In genomic region chr8:71567587-71567986, GRCm38 (mm10) we compare ENCODE assay signal across 22 mouse cellular contexts. TPM values are rescaled to one million over a fixed set of nuclear protein-coding genes. Genes with fewer than 3 reads are reported as not detected.
DNase-seq lines count a peak whose midpoint lies in the region; ATAC-seq and TF ChIP-seq lines count a peak whose summit lies in the region.
"Had no signal": no experiment of that assay in that cellular context is flagged by ENCODE, and none has a peak within 500 bp of the region (broad histone marks: within the 10 kb centered on the region; RNA-seq: fewer than 3 reads in every experiment).

No protein-coding gene starts in this region.

- peaks cover 42% of the 10 kb centered on the region for H3K4me1 ChIP-seq in forebrain, embryonic 13.5 days
- H3K4me1 ChIP-seq in forebrain, embryonic 15.5 days: peaks cover 34% of the 10 kb centered on the region
- H3K4me1 ChIP-seq in kidney, adult 2 months (ENCODE audit: control insufficient read depth, insufficient read depth, low read length): peaks cover 20% of the 10 kb centered on the region; the same call in 1 of the 2 replicates
- H3K4me1 ChIP-seq in limb, embryonic 15.5 days: peaks cover 38% of the 10 kb centered on the region
- peaks cover 34% of the 10 kb centered on the region for H3K4me1 ChIP-seq in limb, embryonic 10.5 days

- H3K9me3 ChIP-seq in forebrain, embryonic 13.5 days (replicated peaks): no peaks in the 10 kb centered on the region
- no peaks in the 10 kb centered on the region for H3K9me3 ChIP-seq in forebrain, embryonic 15.5 days
- H3K9me3 ChIP-seq in limb, embryonic 15.5 days: no peaks in the 10 kb centered on the region
- H3K9me3 ChIP-seq in limb, embryonic 10.5 days (replicated peaks): peaks cover 4% of the 10 kb centered on the region
- H3K9me3 ChIP-seq: embryonic facial prominence, embryonic 12.5 days; intestine, embryonic 15.5 days; liver, embryonic 15.5 days; neural tube, embryonic 15.5 days had no signal

- TF ChIP-seq CTCF in kidney, adult 2 months (conservative IDR thresholded peaks at IDR 0.05; ENCODE audit: insufficient read depth, insufficient read length, low read depth, low read length): no peak

- H3K36me3 ChIP-seq in forebrain, embryonic 13.5 days (ENCODE audit: poor library complexity, severe bottlenecking): no peaks in the 10 kb centered on the region
- H3K36me3 ChIP-seq in forebrain, embryonic 15.5 days: no peaks in the 10 kb centered on the region
- H3K36me3 ChIP-seq in kidney, adult 2 months (ENCODE audit: control insufficient read depth, insufficient read depth, low read length): no peaks in the 10 kb centered on the region
- no peaks in the 10 kb centered on the region for H3K36me3 ChIP-seq in limb, embryonic 15.5 days
- H3K36me3 ChIP-seq in limb, embryonic 10.5 days: no peaks in the 10 kb centered on the region
- H3K36me3 ChIP-seq: embryonic facial prominence, embryonic 12.5 days; forebrain, embryonic 12.5 days; heart, embryonic 13.5 days; hindbrain, embryonic 13.5 days; intestine, embryonic 15.5 days; liver, embryonic 15.5 days; neural tube, embryonic 15.5 days had no signal

- 0 out of 2 replicates have a peak overlapping the region, but pooled peaks have one; percentile 67 for H3K27ac ChIP-seq in forebrain, embryonic 13.5 days
- no peak overlapping the region for H3K27ac ChIP-seq in forebrain, embryonic 15.5 days (replicated peaks)
- H3K27ac ChIP-seq in kidney, adult 2 months (ENCODE audit: insufficient read depth, low read depth, low read length): peak overlapping the region; percentile 84
- H3K27ac ChIP-seq in limb, embryonic 15.5 days: 0 out of 2 replicates have a peak overlapping the region, but pooled peaks have one; percentile 3
- no peak overlapping the region for H3K27ac ChIP-seq in limb, embryonic 10.5 days
- H3K27ac ChIP-seq: embryonic facial prominence, embryonic 12.5 days; forebrain, embryonic 12.5 days; heart, embryonic 13.5 days; intestine, embryonic 15.5 days; liver, embryonic 15.5 days had no signal

- no peak overlapping the region for H3K4me3 ChIP-seq in forebrain, embryonic 13.5 days
- H3K4me3 ChIP-seq in forebrain, embryonic 15.5 days: no peak overlapping the region
- H3K4me3 ChIP-seq in kidney, adult 2 months (ENCODE audit: insufficient read depth, low read depth, low read length): no peak overlapping the region
- H3K4me3 ChIP-seq in limb, embryonic 15.5 days: no peak overlapping the region
- no peak overlapping the region for H3K4me3 ChIP-seq in limb, embryonic 10.5 days
- H3K4me3 ChIP-seq: embryonic facial prominence, embryonic 12.5 days; forebrain, embryonic 12.5 days; heart, embryonic 13.5 days; hindbrain, embryonic 13.5 days; intestine, embryonic 15.5 days; liver, embryonic 15.5 days; neural tube, embryonic 15.5 days had no signal

- no peak for DNase-seq in kidney, adult 2 months
- no peak for DNase-seq in kidney, postnatal 14 days
- DNase-seq in limb, embryonic 10.5 days (ENCODE audit: low spot score): no peak
- DNase-seq in induced T-regulatory cell, adult 2 months (ENCODE audit: low read depth): peak; percentile 16
- DNase-seq in B cell, adult 2 months: no peak
- DNase-seq: adrenal gland, postnatal 36 days; cerebellum, adult 18-20 months; cerebellum, postnatal 25 days; gastrocnemius, postnatal 10 days; liver had no signal

- no peak for TF ChIP-seq POLR2A in kidney, adult 2 months (IDR thresholded peaks at IDR 0.05; ENCODE audit: low read depth, low read length)

- H3K4me2 ChIP-seq in forebrain, embryonic 13.5 days: no peak overlapping the region
- no peak overlapping the region for H3K4me2 ChIP-seq in forebrain, embryonic 15.5 days (replicated peaks)
- no peak overlapping the region for H3K4me2 ChIP-seq in limb, embryonic 15.5 days
- H3K4me2 ChIP-seq: embryonic facial prominence, embryonic 12.5 days; forebrain, embryonic 12.5 days; heart, embryonic 13.5 days; liver, embryonic 15.5 days; midbrain, embryonic 11.5 days had no signal

- H3K27me3 ChIP-seq in forebrain, embryonic 13.5 days: peaks cover 16% of the 10 kb centered on the region
- H3K27me3 ChIP-seq in forebrain, embryonic 15.5 days: peaks cover 7% of the 10 kb centered on the region
- H3K27me3 ChIP-seq in kidney, adult 2 months (replicated peaks; ENCODE audit: control insufficient read depth, insufficient read depth, low read length): no peaks in the 10 kb centered on the region
- H3K27me3 ChIP-seq in limb, embryonic 15.5 days: peaks cover 41% of the 10 kb centered on the region
- peaks cover 75% of the 10 kb centered on the region for H3K27me3 ChIP-seq in limb, embryonic 10.5 days (ENCODE audit: low read depth, poor library complexity, severe bottlenecking)

- 85% methylated on average over 7 of the region's 7 CpGs for WGBS in forebrain, embryonic 13.5 days
- 77% methylated on average over 7 of the region's 7 CpGs for WGBS in forebrain, embryonic 15.5 days
- WGBS in kidney, adult 2 months: 67% methylated on average over 7 of the region's 7 CpGs
- WGBS in limb, embryonic 15.5 days: 69% methylated on average over 7 of the region's 7 CpGs
- WGBS in limb, embryonic 10.5 days: 72% methylated on average over 7 of the region's 7 CpGs

- no peak overlapping the region for H3K9ac ChIP-seq in forebrain, embryonic 13.5 days
- H3K9ac ChIP-seq in forebrain, embryonic 15.5 days (replicated peaks): no peak overlapping the region
- H3K9ac ChIP-seq in limb, embryonic 15.5 days: no peak overlapping the region
- H3K9ac ChIP-seq: embryonic facial prominence, embryonic 12.5 days; forebrain, embryonic 12.5 days; heart, embryonic 13.5 days; hindbrain, embryonic 13.5 days; intestine, embryonic 15.5 days; liver, embryonic 15.5 days; neural tube, embryonic 15.5 days had no signal

- no peak for ATAC-seq in forebrain, embryonic 13.5 days
- ATAC-seq in forebrain, embryonic 15.5 days (replicated peaks): no peak
- no peak for ATAC-seq in limb, embryonic 15.5 days (ENCODE audit: insufficient number of reproducible peaks, low FRiP score, low TSS enrichment, low read depth)
- ATAC-seq: activated CD4-positive, CD25-positive, alpha-beta regulatory T cell, adult 4 months; intestine, embryonic 15.5 days had no signal

RNA-seq across cellular contexts. Expression of gene Slc27a1, which starts 1.1 kb away (rescaled TPM):
- 59.9 and 61.0 TPM in 2 replicates for polyA plus RNA-seq in forebrain, embryonic 13.5 days (2015; fragmentation: Nextera tagmentation; extraction: Ambion mirVana)
- polyA plus RNA-seq in forebrain, embryonic 15.5 days (2015; fragmentation: Nextera tagmentation; extraction: Ambion mirVana): 68.5 and 71.8 TPM in 2 replicates
- polyA plus RNA-seq in kidney, adult 2 months (2012; rRNA removed): 146 and 182 TPM in 2 replicates
- polyA plus RNA-seq in limb, embryonic 15.5 days (2015; fragmentation: Nextera tagmentation; extraction: Ambion mirVana): 44.5 and 45.3 TPM in 2 replicates
- polyA plus RNA-seq in limb, embryonic 10.5 days (2016; fragmentation: Nextera tagmentation; extraction: Ambion mirVana): 21.3 and 28.8 TPM in 2 replicates

RNA-seq across cellular contexts. Expression of gene Nxnl1, which starts 1.2 kb away (rescaled TPM):
- 0.06 TPM in 1 of 2 replicates, not detected in the other for polyA plus RNA-seq in forebrain, embryonic 13.5 days (2015; fragmentation: Nextera tagmentation; extraction: Ambion mirVana)
- polyA plus RNA-seq in forebrain, embryonic 15.5 days (2015; fragmentation: Nextera tagmentation; extraction: Ambion mirVana): not detected in 2 replicates
- 0.14 and 0.19 TPM in 2 replicates for polyA plus RNA-seq in kidney, adult 2 months (2012; rRNA removed)
- polyA plus RNA-seq in limb, embryonic 15.5 days (2015; fragmentation: Nextera tagmentation; extraction: Ambion mirVana): 0.14 TPM in 1 of 2 replicates, not detected in the other
- not detected in 2 replicates for polyA plus RNA-seq in limb, embryonic 10.5 days (2016; fragmentation: Nextera tagmentation; extraction: Ambion mirVana)
- polyA plus RNA-seq: embryonic facial prominence, embryonic 12.5 days; forebrain, embryonic 12.5 days; heart, embryonic 13.5 days; hindbrain, embryonic 13.5 days; liver, embryonic 15.5 days; midbrain, embryonic 11.5 days; neural tube, embryonic 15.5 days had no signal

RNA-seq across cellular contexts. Expression of gene Tmem221, which starts 8.9 kb away (rescaled TPM):
- not detected in 2 replicates for polyA plus RNA-seq in forebrain, embryonic 13.5 days (2015; fragmentation: Nextera tagmentation; extraction: Ambion mirVana)
- polyA plus RNA-seq in forebrain, embryonic 15.5 days (2015; fragmentation: Nextera tagmentation; extraction: Ambion mirVana): 0.11 and 0.20 TPM in 2 replicates
- 7.8 and 8.4 TPM in 2 replicates for polyA plus RNA-seq in kidney, adult 2 months (2012; rRNA removed)
- polyA plus RNA-seq in limb, embryonic 15.5 days (2015; fragmentation: Nextera tagmentation; extraction: Ambion mirVana): 0.74 and 0.84 TPM in 2 replicates
- polyA plus RNA-seq in limb, embryonic 10.5 days (2016; fragmentation: Nextera tagmentation; extraction: Ambion mirVana): 0.29 and 0.45 TPM in 2 replicates

RNA-seq across cellular contexts. Expression of gene Pgls, which starts 24.4 kb away (rescaled TPM):
- polyA plus RNA-seq in forebrain, embryonic 13.5 days (2015; fragmentation: Nextera tagmentation; extraction: Ambion mirVana): 201 and 206 TPM in 2 replicates
- polyA plus RNA-seq in forebrain, embryonic 15.5 days (2015; fragmentation: Nextera tagmentation; extraction: Ambion mirVana): 191 TPM in 2 replicates
- polyA plus RNA-seq in kidney, adult 2 months (2012; rRNA removed): 134 TPM in 2 replicates
- polyA plus RNA-seq in limb, embryonic 15.5 days (2015; fragmentation: Nextera tagmentation; extraction: Ambion mirVana): 200 and 202 TPM in 2 replicates
- 241 and 263 TPM in 2 replicates for polyA plus RNA-seq in limb, embryonic 10.5 days (2016; fragmentation: Nextera tagmentation; extraction: Ambion mirVana)

RNA-seq across cellular contexts. Expression of gene Mvb12a, which starts 24.9 kb away (rescaled TPM):
- polyA plus RNA-seq in forebrain, embryonic 13.5 days (2015; fragmentation: Nextera tagmentation; extraction: Ambion mirVana): 52.9 and 55.3 TPM in 2 replicates
- 56.9 and 61.7 TPM in 2 replicates for polyA plus RNA-seq in forebrain, embryonic 15.5 days (2015; fragmentation: Nextera tagmentation; extraction: Ambion mirVana)
- polyA plus RNA-seq in kidney, adult 2 months (2012; rRNA removed): 136 and 164 TPM in 2 replicates
- polyA plus RNA-seq in limb, embryonic 15.5 days (2015; fragmentation: Nextera tagmentation; extraction: Ambion mirVana): 95.7 and 102 TPM in 2 replicates
- 76.2 and 77.5 TPM in 2 replicates for polyA plus RNA-seq in limb, embryonic 10.5 days (2016; fragmentation: Nextera tagmentation; extraction: Ambion mirVana)

Comparison
In these comparisons a context has a peak if more than half of its experiments do, and no peak if none do; other contexts are left out.
1. H3K27ac ChIP-seq: peak in forebrain, embryonic 13.5 days (single experiment), kidney, adult 2 months (single experiment) and limb, embryonic 15.5 days (single experiment); none in forebrain, embryonic 15.5 days (single experiment) and limb, embryonic 10.5 days (single experiment).